Comparison of ENCODE assay signal across 8 mouse cellular contexts in the genomic region with DNA sequence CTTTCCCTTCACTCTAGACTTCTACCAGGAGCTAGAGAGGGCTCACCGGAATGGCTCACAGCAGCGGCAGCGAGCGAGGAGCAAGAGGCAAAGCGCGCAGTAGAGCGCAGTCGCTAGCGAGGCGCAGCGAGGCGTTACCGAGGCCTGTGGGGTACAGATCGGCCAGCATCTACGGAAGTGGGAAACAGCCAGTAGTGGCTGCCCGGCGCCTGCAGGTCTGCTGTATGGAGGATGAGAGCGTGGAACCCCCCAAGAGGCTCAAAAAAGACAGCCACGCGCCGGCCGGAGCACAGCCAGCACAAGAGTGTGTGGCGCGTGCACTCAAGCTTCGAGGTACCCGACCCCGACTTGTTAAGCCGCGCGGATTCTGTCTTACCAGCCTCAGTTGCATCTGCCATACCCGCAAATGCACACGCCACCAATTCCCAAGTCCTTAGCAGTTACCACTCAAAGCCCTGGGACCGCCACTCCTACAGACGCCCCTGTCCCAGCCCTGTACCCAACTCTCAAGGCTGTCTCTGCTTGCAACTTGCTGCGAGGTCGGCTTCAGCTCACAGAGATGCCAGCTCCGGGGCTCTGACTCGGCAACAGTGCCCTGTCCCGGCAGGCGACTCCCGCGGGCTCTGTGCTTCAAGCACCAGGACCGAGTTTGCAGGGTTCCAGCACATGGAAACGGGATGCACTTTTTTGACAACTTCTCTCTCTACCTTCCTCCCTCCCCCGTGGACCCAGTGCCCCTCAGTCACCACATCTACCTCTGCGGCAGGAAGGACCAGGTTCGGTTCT. TPM values are rescaled to one million over a fixed set of nuclear protein-coding genes. Genes with fewer than 3 reads are reported as not detected.
DNase-seq lines count a peak whose midpoint lies in the region; ATAC-seq and TF ChIP-seq lines count a peak whose summit lies in the region.

No protein-coding gene starts in this region.

- no peaks in the 10 kb centered on the region for H3K36me3 ChIP-seq in neural tube, embryonic 13.5 days

- WGBS in neural tube, embryonic 13.5 days: under 1% methylated on average over 47 of the region's 47 CpGs

- H3K4me2 ChIP-seq in neural tube, embryonic 13.5 days: peak overlapping the region; percentile 97

- peak overlapping the region; percentile 57 for H3K4me3 ChIP-seq in neural tube, embryonic 13.5 days

- DNase-seq in kidney, adult 18-20 months: peak; percentile 7
- DNase-seq in kidney, adult 8-10 months: no peak
- peak; percentile 72 for DNase-seq in brain, embryonic 14.5 days (ENCODE audit: low read depth)
- peak; percentile 35 for DNase-seq in left cerebral cortex, postnatal 4 days
- no peak for DNase-seq in urinary bladder, postnatal 10 days (ENCODE audit: low spot score)

- no peaks in the 10 kb centered on the region for H3K9me3 ChIP-seq in neural tube, embryonic 13.5 days

- H3K4me1 ChIP-seq in neural tube, embryonic 13.5 days (replicated peaks): peaks cover 25% of the 10 kb centered on the region

- peaks cover 62% of the 10 kb centered on the region for H3K27me3 ChIP-seq in neural tube, embryonic 13.5 days

- intact Hi-C loops in left cerebral cortex, postnatal 4 days (cut with DNase I): loop anchor here (10.0 kb wide), 1 partner anchor 93 kb away; no protein-coding TSS in a partner anchor

- no peak for TF ChIP-seq POLR2A in brain, embryonic 14.5 days (IDR thresholded peaks at IDR 0.05; ENCODE audit: borderline replicate concordance, extremely low read depth, insufficient read depth, insufficient read length, poor library complexity, severe bottlenecking)

- peak; percentile 37 for ATAC-seq in granulocyte monocyte progenitor cell, adult 5-6 weeks (replicated peaks; ENCODE audit: poor library complexity, severe bottlenecking)
- peak; percentile 60 for ATAC-seq in neural tube, embryonic 13.5 days (ENCODE audit: low read depth)
- no peak for ATAC-seq in megakaryocyte, adult 5-6 weeks (ENCODE audit: poor library complexity, severe bottlenecking)

- H3K9ac ChIP-seq in neural tube, embryonic 13.5 days: peak overlapping the region; percentile 76

- TF ChIP-seq CTCF in brain, embryonic 14.5 days (IDR thresholded peaks at IDR 0.05; ENCODE audit: borderline replicate concordance, extremely low read depth, insufficient read depth, insufficient read length): no peak

- H3K27ac ChIP-seq in neural tube, embryonic 13.5 days (replicated peaks): 0 out of 2 replicates have a peak overlapping the region, but pooled peaks have one; percentile 13

RNA-seq across cellular contexts. Expression of gene Grem1, which starts 0.7 kb away (rescaled TPM):
- polyA plus RNA-seq in brain, embryonic 14.5 days (2012; rRNA removed): 1.4 and 3.1 TPM in 2 replicates
- not detected in 2 replicates for total RNA-seq in granulocyte monocyte progenitor cell, adult 5-6 weeks (2014; fragmentation: Nextera tagmentation)
- total RNA-seq in granulocyte monocyte progenitor cell, adult 5-6 weeks (2017): not detected in 2 replicates
- 1 to 10 TPM; 1.7 to 2.8 TPM for total RNA-seq in left cerebral cortex, postnatal 4 days (2021)
- polyA plus RNA-seq in neural tube, embryonic 13.5 days (2015; fragmentation: Nextera tagmentation; extraction: Ambion mirVana): 1.5 and 1.6 TPM in 2 replicates
- total RNA-seq in megakaryocyte, adult 5-6 weeks (2015): not detected in 2 replicates
- total RNA-seq in megakaryocyte, adult 5-6 weeks (2017): 0.15 TPM in 1 of 2 replicates, not detected in the other

Comparison
In these comparisons a context has a peak if more than half of its experiments do, and no peak if none do; other contexts are left out.
1. DNase-seq: peak in kidney, adult 18-20 months (single experiment), brain, embryonic 14.5 days (single experiment) and left cerebral cortex, postnatal 4 days (single experiment); none in kidney, adult 8-10 months (0 of 2) and urinary bladder, postnatal 10 days (single experiment).